Mouse (Mus musculus) thymus, adult 2 months (tissue): ENCODE data around the gene Cerkl. TPM values are rescaled to one million over a fixed set of nuclear protein-coding genes. Genes with fewer than 3 reads are reported as not detected.
A peak's percentile ranks its signal among the peaks of the same experiment; 100 is the strongest.

Experiments
- DNase-seq: peaks from one replicate; pipeline ENCODE4 v3.0.0; 2021
- H3K27ac ChIP-seq: fragments of 200-500 bp; 2 replicates; pipeline ENCODE4 v1.5.1; 2012; ENCODE audit warnings: low read length, control low read depth; ENCODE audit not compliant: control insufficient read depth, insufficient read depth
- H3K27me3 ChIP-seq: fragments of 200-500 bp; 2 replicates; pipeline ENCODE4 v1.6.1; 2012; ENCODE audit warnings: mild to moderate bottlenecking, low read length, moderate library complexity, mixed read lengths; ENCODE audit not compliant: control insufficient read depth, insufficient read depth
- H3K36me3 ChIP-seq: fragments of 200-500 bp; 2 replicates; pipeline ENCODE4 v1.6.1; 2012; ENCODE audit warnings: mild to moderate bottlenecking, low read length, moderate library complexity; ENCODE audit not compliant: control insufficient read depth, insufficient read depth
- H3K4me1 ChIP-seq: fragments of 200-500 bp; replicated peaks from 2 replicates; pipeline ENCODE4 v1.6.1; 2012; ENCODE audit warnings: low read length; ENCODE audit not compliant: control insufficient read depth, insufficient read depth
- H3K4me3 ChIP-seq: fragments of 200-500 bp; 2 replicates; pipeline ENCODE4 v1.5.1; 2012; ENCODE audit warnings: mild to moderate bottlenecking, low read length, control low read depth, moderate library complexity; ENCODE audit not compliant: control insufficient read depth, insufficient read depth
- CTCF ChIP-seq: fragments of 200-500 bp; IDR thresholded peaks from 2 replicates; pipeline ENCODE4 v1.5.1; 2012; ENCODE audit warnings: mild to moderate bottlenecking, control low read depth, low read length, moderate library complexity, borderline replicate concordance; ENCODE audit not compliant: control insufficient read depth, poor library complexity, insufficient read depth; ENCODE audit errors: extremely low read depth
- POLR2A ChIP-seq: fragments of 200-500 bp; IDR thresholded peaks from 2 replicates; pipeline ENCODE4 v1.6.1; 2012; ENCODE audit warnings: mild to moderate bottlenecking, low read length, control low read depth, moderate library complexity; ENCODE audit not compliant: control insufficient read depth, poor library complexity, insufficient read depth; ENCODE audit errors: extremely low read depth
- WGBS: fragments of 180-500 bp; shearing (Covaris S2); methylation state at CpG from one replicate; pipeline ENCODE4 v1.1.7; 2018; 5-methylcytosine and 5-hydroxymethylcytosine counted together
- polyA plus RNA-seq: library from polyadenylated mRNA; depleted of rRNA; stranded (reverse); fragments of >200 nt; gene quantifications from 2 replicates; pipeline ENCODE4 v1.2.3, GENCODE M21; 2012

Gene Cerkl
- polyA plus RNA-seq, 1 experiment, result 1.6 TPM

DNA sequence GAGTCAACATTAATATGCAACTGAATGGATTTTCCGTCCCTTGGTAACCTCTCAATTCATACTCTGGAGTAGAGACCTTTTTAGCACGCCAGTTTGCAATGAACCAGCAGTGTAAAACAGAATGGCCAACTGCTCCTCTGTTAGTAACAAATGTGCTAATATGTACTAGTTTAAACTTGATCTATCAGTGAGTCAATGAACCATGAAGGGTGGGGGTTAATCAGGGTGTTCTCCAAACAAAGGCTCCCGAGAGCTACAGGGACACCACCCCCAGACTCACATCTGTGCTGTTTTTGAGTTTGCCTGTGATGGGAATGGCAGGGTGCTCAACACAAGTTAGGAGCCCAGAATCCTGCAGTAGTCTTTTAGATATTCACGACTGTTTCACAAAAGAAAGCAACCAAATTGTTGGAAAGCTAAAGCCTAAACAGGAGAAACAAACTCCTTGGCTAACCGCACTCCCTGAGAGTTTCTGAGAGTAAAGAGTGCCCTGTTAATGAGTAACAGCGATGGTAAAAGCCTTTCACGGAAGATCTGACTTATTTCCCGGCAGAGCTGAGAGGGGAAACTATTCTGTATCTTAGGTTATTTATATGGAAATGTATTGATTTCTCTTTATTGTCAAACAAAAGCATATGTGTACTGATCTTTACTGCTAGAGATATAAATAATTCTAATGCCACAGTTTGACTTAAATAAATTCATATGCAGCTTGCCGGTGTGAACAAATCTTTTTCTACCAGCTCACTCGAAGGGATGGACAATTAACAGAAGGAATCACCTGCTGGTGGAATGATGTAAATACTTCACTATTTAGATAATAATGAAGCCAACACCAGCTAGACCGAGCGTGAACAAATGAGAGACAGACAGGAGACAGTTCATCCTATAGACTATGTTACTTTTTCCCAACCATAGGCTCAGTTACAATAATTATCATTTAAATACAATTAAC lies 77.2 kb downstream of the Cerkl start:
- DNase-seq, result no peak
- H3K27ac ChIP-seq, result no peak overlapping the region
- no peaks in the 10 kb centered on the region for H3K36me3 ChIP-seq
- TF ChIP-seq CTCF, result no peak
- no peak for TF ChIP-seq POLR2A
- no peak overlapping the region for H3K4me3 ChIP-seq
- H3K27me3 ChIP-seq, result no peaks in the 10 kb centered on the region
- WGBS, result 79% methylated on average over 12 of the region's 12 CpGs
- no peaks in the 10 kb centered on the region for H3K4me1 ChIP-seq

DNA sequence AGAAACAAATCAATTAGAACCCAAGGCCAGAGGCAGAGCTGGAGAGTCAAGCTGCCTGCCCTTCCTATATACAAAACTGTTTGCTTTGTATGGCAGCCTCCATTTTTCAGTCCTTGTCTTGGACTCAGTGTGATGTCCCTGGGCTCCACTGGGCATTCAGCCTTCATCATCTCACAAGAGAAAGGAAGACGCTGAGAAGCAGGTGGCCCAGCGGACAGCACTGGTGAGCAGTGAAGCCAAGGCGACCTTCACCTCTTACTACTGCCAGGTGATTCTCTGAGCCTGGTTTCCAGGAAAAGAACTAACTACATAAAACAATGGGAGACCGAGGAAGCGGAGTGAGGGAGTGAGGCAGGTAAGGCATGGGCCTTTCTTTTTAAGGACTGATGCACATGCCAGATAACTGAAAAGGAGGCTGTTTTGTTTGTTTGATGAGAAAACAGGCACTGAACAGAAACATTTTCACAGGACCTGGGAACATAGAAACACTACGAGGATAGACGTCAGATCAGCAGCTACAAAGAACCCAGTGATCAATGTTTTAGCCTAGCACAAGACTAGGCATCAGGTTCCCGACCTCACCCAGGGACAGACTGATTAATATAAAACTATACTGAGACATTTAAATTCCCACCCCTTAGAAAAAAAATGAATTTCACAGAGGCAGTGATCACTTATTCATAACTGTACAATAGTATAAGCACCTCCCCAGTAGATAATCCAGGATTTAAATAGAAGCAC lies 78.1 kb downstream of the Cerkl start:
- Histone ChIP-seq H3K27me3 (no peaks in the 10 kb centered on the region), H3K27ac (no peak overlapping the region), H3K4me3 (no peak overlapping the region), H3K4me1 (no peaks in the 10 kb centered on the region), H3K36me3 (no peaks in the 10 kb centered on the region)
- no peak for TF ChIP-seq CTCF
- no peak for TF ChIP-seq POLR2A
- 91% methylated on average over 8 of the region's 8 CpGs for WGBS
- DNase-seq, result no peak

DNA sequence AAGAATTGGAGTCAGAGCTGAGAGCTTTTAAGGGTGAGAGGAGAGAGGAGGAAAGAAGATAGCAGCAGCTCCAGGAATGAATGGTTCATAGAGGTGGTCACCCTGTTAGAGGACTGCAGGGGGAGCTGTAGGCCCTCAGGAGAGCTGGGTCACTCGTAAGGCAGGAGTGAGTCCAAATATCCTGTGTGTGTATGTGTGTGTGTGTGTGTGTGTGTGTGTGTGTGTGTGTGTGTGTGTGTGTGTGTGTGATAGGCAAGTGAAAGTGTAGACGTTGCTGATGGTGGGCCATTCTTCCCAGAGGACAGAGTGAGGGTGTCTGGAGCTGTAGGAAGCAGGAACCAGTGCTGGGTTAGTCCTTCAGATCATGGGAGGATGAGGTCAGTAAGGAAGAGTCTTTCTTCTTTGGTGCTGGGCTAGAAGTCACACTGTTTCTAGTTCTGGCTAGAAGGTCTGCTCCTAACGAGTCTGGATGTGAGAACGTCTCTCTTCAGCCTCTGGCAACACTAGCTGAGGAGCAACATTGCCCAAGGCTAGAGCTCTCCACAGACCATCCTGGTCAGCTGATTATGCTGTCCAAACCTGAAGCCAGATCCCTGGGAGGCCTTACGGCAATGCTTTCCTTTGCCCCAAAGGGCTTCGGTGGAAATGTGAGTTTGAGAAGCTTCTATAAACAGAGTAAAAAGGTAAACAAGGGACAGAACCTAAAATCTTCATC lies 83.9 kb downstream of the Cerkl start:
- Histone ChIP-seq H3K27ac (no peak overlapping the region), H3K4me1 (peaks cover 7% of the 10 kb centered on the region), H3K36me3 (no peaks in the 10 kb centered on the region), H3K4me3 (no peak overlapping the region), H3K27me3 (no peaks in the 10 kb centered on the region)
- no peak for TF ChIP-seq CTCF
- TF ChIP-seq POLR2A, result no peak
- no peak for DNase-seq
- WGBS, result 77% methylated on average over 6 of the region's 6 CpGs

DNA sequence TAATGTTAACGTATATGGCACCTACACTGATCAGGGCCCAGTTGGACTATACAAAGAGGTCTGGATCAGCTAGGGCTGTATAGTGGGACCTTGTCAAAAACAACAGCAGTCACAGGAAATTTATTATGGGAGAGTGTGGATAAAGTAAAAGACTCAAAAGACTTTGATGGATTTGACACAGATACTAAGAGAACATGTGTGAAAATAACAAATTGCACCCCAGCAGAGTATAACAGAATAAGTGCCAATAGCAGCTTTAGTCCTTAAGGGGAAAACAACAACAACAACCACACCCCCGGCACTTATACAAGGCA lies 84.5 kb downstream of the Cerkl start:
- no peak overlapping the region for H3K4me3 ChIP-seq

DNA sequence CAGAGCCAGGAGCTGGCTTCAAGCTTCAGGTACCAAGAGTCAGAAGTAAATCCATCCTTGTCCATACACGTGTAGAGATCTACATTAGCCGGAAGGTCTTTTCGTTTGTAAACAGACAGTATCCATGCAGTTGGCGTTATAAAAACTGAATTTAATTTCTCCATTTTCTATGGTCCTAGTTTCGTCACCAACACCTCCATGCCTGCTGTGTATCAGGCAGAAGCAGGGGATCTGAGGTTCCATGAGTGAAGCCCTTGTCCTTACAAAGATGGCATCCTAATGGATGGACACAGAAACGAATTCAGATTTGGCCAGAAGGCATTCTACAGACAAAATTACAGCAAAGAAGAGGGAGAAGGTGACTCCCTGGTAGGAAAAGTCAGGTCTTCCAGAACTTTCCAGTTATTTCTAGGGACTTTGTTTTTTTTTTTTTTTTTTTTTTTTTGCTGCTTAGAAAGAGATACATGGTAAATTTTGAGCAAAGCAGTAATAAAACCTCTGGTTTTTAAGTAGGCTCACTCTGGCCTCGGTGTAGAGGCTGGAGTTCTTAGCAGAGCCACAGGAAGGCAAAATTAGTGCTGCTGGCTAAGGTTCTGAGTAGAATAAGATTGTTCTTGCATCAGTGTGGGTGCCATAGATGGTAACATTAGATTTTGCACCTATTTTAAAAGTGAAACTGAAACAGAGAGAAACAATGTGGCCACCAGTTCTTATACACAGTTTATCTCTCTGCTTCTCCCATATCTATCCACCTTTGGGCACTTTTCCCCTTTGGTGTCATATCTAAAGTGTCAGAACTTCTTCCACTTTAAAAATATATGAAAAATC lies 85.0 kb downstream of the Cerkl start:
- H3K4me3 ChIP-seq, result no peak overlapping the region
- DNase-seq, result no peak
- no peak for TF ChIP-seq POLR2A
- TF ChIP-seq CTCF, result no peak
- H3K36me3 ChIP-seq, result no peaks in the 10 kb centered on the region
- H3K27ac ChIP-seq, result no peak overlapping the region
- peaks cover 7% of the 10 kb centered on the region for H3K4me1 ChIP-seq
- H3K27me3 ChIP-seq, result no peaks in the 10 kb centered on the region
- WGBS, result 96% methylated on average over 7 of the region's 7 CpGs

More for the DNA sequence above, 84.5 kb downstream of the Cerkl start:
- Histone ChIP-seq H3K4me1 (peaks cover 7% of the 10 kb centered on the region), H3K36me3 (no peaks in the 10 kb centered on the region), H3K27me3 (no peaks in the 10 kb centered on the region), H3K27ac (no peak overlapping the region)
- DNase-seq, result no peak
- no peak for TF ChIP-seq CTCF
- TF ChIP-seq POLR2A, result no peak
- 87% methylated on average over 2 of the region's 2 CpGs for WGBS

DNA sequence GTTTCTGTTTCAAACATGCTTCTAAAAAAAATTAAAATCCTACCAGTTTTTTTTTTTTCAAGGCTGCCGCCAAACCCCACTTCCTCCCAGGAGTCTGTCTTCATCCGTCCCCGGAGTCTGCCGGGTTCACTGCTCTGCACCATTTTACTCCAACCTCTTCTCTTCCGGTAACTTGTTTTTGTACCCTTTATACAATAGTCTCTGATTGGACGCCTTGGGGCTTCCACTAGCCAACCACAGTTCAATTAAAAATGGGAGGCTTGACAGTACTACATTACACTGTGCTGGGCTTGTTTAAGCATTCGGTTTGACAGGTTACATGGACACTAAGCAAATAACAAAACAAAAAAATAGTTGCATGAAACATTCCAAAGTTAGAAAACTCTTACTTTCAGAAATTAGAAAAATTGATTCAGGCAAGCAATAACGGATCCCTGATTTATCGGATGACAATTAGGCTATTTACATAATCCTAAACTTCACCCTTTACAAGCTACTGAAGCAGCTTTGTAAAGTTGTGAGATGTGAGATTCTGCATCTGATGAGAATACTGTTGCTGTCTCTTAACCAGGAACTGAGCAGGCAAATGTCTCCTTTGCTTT lies 85.8 kb downstream of the Cerkl start:
- Histone ChIP-seq H3K4me3 (peak overlapping the region; percentile 61), H3K27me3 (no peaks in the 10 kb centered on the region), H3K4me1 (peaks cover 7% of the 10 kb centered on the region), H3K36me3 (no peaks in the 10 kb centered on the region), H3K27ac (peak overlapping the region; percentile 38; the same call in 1 of the 2 replicates)
- TF ChIP-seq POLR2A (no peak), CTCF (no peak)
- DNase-seq, result peak; percentile 34
- 57% methylated on average over 9 of the region's 9 CpGs for WGBS
